ENCODE assay signal across 7 mouse cellular contexts in genomic region chr11:119909436-119909835, GRCm38 (mm10). TPM values are rescaled to one million over a fixed set of nuclear protein-coding genes. Genes with fewer than 3 reads are reported as not detected.
A peak's percentile ranks its signal among the peaks of the same experiment; 100 is the strongest.
DNase-seq lines count a peak whose midpoint lies in the region.

No protein-coding gene starts in this region.

- intact Hi-C loops in heart, postnatal 14 days (cut with DNase I) = loop anchor here (1.0 kb wide), 1 partner anchor 82 kb away; no protein-coding TSS in a partner anchor

- peak; percentile 63 to 78 for DNase-seq in CD8-positive naive resting alpha-beta T cell, adult 2 months (ENCODE audit: low read depth in 2 of 2, low spot score in 2 of 2)
- DNase-seq in T-cell, adult 2 months (ENCODE audit: low spot score) = peak; percentile 64
- peak; percentile 76 for DNase-seq in embryo, embryonic 11 days
- DNase-seq in heart, postnatal 14 days = peak; percentile 78 to 86
- peak; percentile 50 for DNase-seq in layer of hippocampus, adult 9-10 months (ENCODE audit: low spot score)
- peak; percentile 78 for DNase-seq in lung, postnatal 36 days
- DNase-seq in spleen, adult 18-20 months = peak; percentile 39 to 73

RNA-seq across cellular contexts. Expression of gene Chmp6, which starts 3.8 kb away (rescaled TPM):
- total RNA-seq in heart, postnatal 14 days (2021) = 10 to 100 TPM; 28.2 to 30.3 TPM

RNA-seq across cellular contexts. Expression of gene Baiap2, which starts 33.1 kb away (rescaled TPM):
- 10 to 100 TPM in 1 of 2 experiments, 1 to 10 TPM in 1; 9.2 to 10.3 TPM for total RNA-seq in heart, postnatal 14 days (2021)

Comparison
In these comparisons a context has a peak if more than half of its experiments do, and no peak if none do; other contexts are left out.
1. Peak in every context shown above with its lines: DNase-seq.